Mouse (Mus musculus): ENCODE measurements around the gene Mlkl. TPM values are rescaled to one million over a fixed set of nuclear protein-coding genes. Genes with fewer than 3 reads are reported as not detected.

Gene Mlkl
- under 1 TPM; 0.37 to 0.86 TPM for total RNA-seq (2021)
- long read RNA-seq, experiment 1: 0 reads
- long read RNA-seq, experiment 2: 0 reads

DNA sequence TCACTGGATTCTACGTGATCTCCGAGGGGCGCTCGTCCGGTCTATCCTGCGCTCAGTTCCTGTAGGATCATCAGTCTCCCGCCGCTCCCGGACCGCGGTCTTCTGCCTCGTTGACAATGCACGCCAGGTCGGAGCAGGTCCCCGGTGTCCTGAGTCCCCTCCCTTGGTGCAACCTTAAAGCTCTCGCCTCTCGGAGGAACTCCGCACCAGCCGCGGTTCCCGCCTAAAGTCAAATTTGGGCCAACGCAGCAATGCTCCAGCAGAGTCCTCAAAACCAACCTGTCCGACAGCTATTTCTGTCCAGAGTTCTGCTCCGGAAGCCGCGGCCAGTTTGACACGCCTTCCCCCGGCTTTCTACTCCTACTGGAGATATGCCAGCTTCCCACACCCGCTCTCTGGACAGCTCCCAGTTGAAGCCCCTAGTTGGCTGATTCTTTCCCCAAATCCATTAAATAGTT, at the start of gene Mlkl:
Mlkl (minus strand) TSS at position 288 of the 458 bp plus-strand sequence.
- DNase-seq (ENCODE audit: low spot score in 2 of 2): no peak

DNA sequence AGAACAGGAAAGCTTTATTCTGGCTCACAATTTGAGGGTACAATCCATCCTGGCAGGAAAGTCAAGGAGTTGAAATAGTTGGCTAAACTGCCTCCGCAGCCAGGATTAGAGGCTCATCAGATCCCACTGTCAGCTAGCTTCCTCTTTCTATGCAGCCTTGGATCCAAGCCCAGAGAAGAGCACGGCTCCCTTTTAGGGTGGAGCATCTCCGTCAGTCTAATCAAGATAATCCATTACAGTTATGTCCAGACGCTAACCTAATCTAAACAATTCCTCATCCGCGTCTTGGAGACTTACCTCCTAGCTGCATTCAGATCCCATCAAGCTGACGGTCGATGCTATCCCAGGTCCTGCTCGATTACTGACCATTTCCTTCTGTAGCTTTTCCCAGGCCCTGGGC, 47.9 kb upstream of the Mlkl start:
- no peak for DNase-seq (ENCODE audit: low spot score in 2 of 2)

DNA sequence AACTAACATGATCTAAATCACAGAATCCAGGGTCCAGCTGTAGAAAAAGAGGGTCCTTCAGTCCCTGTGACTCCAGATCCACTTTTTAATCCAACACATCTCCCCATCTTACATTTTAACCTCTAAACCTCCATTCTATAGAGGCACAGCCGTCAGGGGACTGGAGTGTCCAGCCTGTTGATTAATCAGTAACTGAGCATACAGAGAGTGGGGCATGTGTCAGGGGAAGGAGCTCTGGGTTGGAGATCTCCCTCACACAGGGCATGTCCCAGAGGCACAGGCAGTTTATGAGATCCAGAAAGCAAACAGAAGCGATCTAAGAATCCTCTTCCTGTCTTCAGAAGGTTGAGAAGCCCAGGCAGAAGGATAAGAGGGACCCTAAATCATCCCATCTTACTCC, 46.7 kb upstream of the Mlkl start:
- no peak for DNase-seq (ENCODE audit: low spot score in 2 of 2)

DNA sequence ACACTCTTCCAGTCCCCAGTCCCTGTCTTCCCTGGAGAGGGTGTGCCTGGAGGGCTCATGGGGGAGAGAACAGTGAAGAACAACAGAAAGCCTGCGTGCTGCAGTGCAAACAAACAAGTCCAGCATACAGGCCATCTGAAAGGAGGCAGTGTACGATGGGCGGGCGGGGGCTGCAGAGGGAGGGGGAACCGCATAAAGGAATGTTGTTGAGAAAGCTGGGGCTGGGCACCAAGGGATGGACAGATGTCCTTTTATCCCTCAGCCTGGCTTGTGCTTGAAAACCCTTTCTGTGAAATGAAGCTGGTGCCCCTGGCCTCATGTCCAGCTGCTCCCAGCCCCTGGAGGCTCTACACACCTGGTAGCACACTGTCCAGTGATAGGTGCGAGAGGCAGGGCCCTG, 37.2 kb upstream of the Mlkl start:
- no peak for DNase-seq (ENCODE audit: low spot score in 2 of 2)

DNA sequence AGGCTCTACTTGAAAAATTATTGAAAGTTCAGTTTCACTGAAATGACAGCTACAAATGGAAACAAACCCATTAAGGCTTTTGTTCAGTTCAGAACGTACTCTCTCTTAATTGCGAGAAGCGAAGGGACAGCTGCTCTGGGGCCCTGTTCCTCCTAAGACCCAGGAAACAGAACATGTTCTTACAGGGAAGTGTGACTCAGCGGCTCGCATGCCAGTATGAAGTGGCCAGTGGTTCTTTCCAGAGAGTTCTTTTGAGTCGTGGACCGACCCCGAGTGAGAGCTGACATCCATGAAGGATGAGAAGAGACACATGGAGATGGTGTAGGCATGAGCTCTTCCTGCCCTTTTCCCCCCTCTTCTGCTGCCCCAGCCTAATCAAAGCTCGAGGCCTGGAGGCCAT, 31.7 kb upstream of the Mlkl start:
- DNase-seq (ENCODE audit: low spot score in 2 of 2): no peak

DNA sequence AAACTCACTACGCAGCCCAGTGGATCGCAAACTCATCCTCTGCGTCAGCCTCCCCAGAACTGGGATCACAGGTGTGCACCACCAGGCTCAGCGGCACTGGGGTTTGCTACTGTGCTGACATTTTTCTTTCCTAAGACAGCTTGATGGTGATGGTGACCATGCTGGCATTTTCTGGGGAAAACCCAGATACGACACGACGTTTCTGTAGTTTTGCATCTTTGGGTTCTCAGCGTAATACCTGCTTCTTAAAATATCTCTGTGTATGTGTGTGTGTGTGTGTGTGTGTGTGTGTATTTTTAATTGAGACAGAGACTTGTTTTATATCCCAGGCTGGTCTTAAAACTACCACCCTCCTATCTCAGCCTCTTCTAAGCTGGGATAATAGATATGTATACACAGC, 29.4 kb upstream of the Mlkl start:
- no peak for DNase-seq (ENCODE audit: low spot score in 2 of 2)

GRCm38 (mm10) chr8:111366610-111367234, 28.7 kb upstream of the Mlkl start:
- no peak for DNase-seq (ENCODE audit: low spot score in 2 of 2)

DNA sequence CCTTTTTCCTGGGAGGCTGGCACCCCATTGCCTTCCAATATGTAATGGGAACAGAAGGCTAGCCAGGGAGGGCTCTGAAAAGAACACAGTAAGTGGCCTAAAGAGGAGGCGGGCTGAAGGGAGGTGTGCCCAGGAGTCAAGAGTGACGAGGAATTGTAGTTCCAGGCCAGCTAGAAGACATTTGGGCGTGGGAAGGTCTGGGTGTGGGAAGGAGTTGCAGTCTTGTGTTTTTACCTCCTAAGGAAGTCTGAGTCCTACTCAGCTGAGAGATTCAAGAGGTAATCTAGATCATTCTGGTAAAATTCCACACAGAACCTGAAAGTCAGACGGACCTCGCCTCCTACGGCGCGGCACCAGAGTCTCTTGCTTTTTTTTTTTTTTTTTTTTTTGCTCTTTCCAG, 25.5 kb upstream of the Mlkl start:
- DNase-seq (ENCODE audit: low spot score in 2 of 2): peak; percentile 13 to 51

- no peak for DNase-seq (ENCODE audit: low spot score in 2 of 2)
These were observed 22.7 kb upstream of the Mlkl start for GRCm38 (mm10) chr8:111360579-111361209.

GRCm38 (mm10) chr8:111359936-111360335, 22.0 kb upstream of the Mlkl start:
- DNase-seq (ENCODE audit: low spot score in 2 of 2): no peak

GRCm38 (mm10) chr8:111358905-111359304, 20.9 kb upstream of the Mlkl start:
- no peak for DNase-seq (ENCODE audit: low spot score in 2 of 2)

DNA sequence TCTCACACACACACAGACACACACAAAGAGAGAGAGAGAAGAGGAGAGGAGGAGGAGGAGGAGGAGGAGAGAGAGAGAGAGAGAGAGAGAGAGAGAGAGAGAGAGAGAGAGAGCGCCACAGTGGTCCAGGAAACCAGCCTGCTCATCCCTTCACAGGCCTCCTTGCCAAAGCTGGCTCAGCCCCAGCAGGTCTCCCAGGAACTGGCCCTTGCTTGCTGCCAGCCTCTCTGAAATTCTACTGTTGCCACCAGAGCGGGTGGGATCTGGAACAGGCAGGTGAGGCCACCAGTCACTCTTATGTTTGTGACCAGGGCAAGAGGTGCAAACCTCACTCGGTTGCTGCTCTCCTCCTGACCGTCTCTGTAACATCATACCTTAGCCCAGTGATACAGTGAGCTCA, 19.5 kb upstream of the Mlkl start:
- DNase-seq (ENCODE audit: low spot score in 2 of 2): no peak

DNA sequence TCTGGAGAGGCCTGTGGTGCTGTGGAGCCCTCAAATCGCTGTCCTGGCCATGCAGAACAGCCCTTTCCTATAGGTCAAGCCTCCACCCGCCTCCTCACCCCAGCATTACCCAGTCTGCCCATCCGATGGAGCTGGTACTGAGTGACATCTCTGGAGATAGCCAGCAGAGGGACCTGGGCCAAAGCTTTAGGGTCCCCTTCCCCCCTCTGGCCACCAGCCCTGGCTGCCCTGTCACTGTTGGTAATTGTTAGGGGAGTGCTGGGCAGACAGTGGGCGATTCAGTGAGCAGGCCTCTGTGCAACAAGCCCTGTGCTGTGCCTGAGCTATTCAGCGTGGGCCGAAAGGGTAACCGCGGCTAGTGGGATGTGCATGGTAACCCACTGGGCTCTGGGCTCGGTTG, 15.5 kb upstream of the Mlkl start:
- peak; percentile 19 to 27 for DNase-seq (ENCODE audit: low spot score in 2 of 2)

DNA sequence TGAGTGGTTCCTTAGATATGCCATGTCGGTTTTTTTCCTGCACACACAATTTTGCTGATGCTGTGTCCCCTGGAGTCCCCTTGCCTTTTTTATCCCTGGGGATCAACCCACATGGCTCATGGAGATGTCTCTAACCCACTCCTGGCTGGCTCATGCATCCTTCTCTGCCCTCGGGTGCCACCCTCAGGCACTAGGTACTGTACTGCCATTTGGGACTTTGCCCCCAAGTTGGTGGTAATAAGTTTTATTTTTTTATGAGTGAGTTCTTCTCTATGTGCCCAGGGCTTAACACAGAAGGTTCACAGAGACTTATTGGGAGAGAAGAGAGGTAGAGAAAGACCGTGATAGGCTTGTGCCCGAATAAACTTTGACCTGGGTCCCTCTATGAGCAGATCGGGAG, 14.3 kb upstream of the Mlkl start:
- no peak for DNase-seq (ENCODE audit: low spot score in 2 of 2)

DNA sequence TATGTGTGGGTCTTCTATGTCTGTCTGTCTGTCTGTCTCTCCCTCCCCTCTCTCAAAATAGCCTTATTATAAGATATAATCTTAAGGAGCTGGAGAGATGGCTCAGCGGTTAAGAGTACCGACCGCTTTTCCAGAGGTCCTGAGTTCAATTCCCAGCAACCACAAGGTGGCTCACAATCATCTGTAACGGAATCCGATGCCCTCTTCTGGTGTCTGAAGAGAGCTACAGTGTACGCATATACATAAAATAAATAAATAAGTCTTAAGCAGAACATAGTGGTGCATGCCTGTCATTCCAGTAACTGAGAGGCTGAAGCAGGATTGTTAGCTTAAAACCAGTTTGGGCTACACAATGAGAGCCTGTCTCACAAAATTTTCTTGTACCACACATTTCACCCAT, 12.6 kb upstream of the Mlkl start:
- no peak for DNase-seq (ENCODE audit: low spot score in 2 of 2)

DNA sequence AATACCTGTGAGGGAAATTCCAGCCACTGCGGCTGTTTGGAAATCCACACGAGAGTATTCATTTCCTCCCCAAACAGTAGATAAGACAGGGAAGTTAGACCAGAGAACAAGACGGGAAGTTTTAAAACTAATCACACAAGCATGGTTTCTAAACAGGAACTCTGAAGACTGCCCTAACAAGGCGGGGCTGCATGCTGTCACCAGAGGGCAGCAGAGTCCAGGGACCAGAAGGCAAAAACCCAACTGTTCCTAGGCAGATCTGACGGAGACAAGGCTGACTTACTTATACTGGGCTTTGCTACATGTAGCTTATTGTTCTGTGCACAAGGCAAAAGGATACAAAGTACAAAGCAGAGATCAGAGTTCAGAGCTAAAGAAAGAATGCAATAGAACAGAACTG, 5.2 kb upstream of the Mlkl start:
- DNase-seq (ENCODE audit: low spot score in 2 of 2): peak; percentile 82 to 89

DNA sequence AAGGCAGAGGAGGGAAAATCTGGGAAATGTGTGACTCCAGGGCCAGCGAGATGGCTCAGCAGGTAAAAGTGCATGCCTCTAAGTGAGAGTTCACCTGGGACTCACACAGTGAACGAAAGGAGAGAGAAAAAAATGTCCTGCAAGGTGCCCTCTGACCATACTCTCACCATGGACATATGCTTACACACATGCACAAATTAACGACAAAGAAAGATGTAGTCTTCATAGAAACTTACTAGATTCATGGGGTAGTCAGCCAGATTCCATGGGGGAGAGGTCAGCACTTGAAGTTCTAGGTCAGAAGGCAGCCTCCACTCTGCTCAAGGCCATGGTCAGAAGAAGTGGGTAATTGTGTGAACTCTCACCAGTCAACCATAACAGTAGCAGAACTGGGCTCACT, 2.2 kb upstream of the Mlkl start:
- no peak for DNase-seq (ENCODE audit: low spot score in 2 of 2)

DNA sequence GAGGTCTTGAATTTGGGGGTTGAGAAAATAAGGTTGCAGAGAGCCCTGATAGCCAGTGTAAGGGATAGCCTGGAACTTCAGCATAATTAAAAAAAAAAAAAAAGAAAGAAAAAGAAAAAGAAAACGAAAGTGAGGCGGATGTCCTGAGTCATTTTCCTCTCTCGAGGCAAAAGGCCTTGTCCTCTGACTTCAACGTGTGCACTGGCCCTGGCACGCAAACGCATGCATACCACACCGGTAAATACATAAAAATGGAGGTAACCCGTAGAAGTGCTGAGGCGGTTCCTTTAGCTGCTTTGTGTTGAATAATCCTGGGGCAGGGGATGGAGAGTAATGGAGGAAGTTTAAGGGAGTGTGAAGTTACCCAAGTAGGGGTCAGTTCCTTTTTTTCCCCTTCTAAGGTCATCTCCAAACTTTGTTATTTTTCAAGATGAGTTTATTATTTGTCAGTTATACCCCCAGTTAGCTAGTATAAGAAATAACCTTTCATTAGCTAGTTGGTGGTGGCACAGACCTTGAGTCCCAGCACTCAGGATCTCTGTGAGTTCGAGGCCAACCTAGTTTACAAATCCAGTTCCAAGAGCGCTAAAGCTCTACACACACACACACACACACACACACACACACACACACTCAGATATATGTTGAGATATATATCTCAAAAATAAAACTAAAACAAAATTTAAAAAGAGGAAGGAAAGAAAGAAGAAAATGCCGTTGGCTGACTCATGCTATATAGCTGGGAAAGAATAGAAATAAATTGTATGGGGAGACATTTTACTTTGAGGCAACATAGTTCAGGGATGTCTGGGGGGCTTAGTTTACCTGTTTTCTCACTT, 612 bp upstream of the Mlkl start:
- DNase-seq (ENCODE audit: low spot score in 2 of 2): no peak

DNA sequence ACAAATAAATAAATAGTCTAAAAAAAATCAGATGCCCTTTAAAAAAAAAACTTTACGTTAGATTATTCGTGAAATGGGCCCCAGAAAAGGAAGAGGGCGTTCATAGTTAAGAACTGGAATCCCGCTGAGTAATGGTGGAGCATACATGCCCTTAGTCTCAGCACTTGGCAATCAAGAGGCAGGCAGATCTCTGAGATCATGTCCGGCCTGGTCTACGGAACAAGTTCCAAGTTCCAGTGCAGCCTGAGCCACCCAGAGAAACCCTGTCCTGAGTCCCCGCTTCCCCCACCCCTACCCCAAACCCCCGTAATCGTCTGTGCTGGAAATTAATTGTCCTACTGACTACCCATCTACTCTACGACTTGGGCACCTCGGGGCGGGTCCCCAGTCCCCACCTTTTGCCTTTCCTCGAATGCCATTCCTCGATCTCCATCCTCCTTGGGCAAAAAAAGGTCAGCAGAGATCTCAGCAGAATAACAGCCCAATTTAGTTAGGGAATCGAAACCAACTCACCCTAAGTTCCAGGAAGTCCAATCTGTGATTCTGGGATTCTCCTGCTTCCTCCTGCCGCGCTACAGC, 577 bp downstream of the Mlkl start:
- no peak for DNase-seq (ENCODE audit: low spot score in 2 of 2)

DNA sequence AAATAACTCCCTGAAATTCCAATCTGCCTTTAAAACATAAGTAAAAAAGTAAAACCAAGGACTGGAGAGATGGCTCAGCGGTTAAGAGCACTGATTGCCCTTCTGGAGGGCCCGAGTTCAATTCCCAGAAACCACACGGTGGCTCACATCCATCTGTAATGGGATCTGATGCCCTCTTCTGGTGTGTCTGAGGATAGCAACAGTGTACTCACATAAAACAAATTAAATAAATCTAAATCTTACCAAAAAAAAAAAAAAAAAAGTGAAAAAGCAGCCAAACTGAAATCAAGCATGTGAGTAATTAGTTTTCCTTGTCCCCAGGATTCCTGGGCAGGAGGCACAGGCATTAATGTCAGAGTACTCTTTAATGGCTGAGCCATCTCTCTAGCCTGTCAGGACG, 1.3 kb downstream of the Mlkl start:
- no peak for DNase-seq (ENCODE audit: low spot score in 2 of 2)

DNA sequence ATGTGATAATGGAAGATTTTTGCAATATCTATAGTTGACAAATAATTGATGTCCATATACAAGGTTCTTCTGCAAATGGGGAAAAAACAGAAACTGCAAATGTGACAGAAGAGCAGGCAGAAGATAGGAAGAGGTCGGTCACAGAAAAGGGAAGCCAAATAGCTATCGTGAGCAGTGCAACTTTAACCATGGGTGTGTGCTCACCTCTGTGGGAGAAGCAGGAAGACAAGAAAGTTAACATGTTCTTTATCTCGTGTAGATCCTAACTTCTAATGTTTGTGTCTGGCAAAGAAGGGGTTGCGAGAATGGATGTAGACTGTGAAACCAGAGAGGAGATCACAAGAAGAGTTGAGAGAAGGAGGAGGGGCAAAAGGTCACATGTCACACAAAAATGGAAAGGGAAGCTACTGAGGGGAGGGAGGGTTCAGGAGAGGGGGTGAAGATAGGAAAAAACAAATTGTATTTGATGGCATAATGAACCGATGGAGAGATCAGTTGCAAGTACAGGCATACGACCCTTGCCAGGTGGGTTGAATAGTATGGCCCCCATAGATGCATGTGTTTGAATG, 12.7 kb downstream of the Mlkl start:
- no peak for DNase-seq (ENCODE audit: low spot score in 2 of 2)

DNA sequence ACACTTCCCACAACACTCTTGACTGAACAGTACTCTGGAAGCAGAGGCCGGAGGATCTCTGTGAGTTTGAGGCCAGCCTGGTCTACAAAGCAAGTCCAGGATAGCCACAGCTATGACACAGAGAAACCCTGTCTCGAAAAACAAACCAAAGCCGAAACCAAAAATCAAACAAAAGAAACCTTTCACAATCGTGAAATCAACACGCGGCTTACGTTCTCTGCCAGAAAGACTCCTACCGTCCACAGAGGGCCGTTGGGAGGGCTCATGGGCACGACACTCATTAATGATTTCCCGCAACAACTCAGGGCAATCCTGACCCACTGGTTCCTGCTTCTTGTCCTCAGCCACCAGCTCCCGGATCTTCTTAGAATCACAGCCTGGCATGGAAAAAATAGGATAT, 23.2 kb downstream of the Mlkl start:
- DNase-seq (ENCODE audit: low spot score in 2 of 2): no peak

Measured in left cerebral cortex, adult 18-20 months (tissue).